Mouse (Mus musculus) liver, embryonic 14.5 days (tissue): ENCODE data around the gene Kmt2b. TPM values are rescaled to one million over a fixed set of nuclear protein-coding genes. Genes with fewer than 3 reads are reported as not detected.

Experiments
- ATAC-seq: fragments of 200-750 bp; cut with Nextera tagmentation; 2 replicates; pipeline ENCODE4 v1.8.0; 2017; ENCODE audit warnings: moderate number of reproducible peaks, mild to moderate bottlenecking, moderate library complexity; ENCODE audit not compliant: insufficient read depth
- DNase-seq, 3 experiments: peaks; one replicate each; pipeline ENCODE4 v3.0.0-alpha.2; 2012 to 2013; ENCODE audit warnings: low read depth in 3 of 3, low spot score in 3 of 3
- H3K27ac ChIP-seq: fragments of 300-500 bp; sonication (generic); 2 replicates; pipeline ENCODE4 v1.5.1; 2014; ENCODE audit warnings: moderate library complexity, mild to moderate bottlenecking, control low read depth, inconsistent platforms
- H3K27me3 ChIP-seq: fragments of 300-500 bp; sonication (generic); 2 replicates; pipeline ENCODE4 v1.6.1; 2014; ENCODE audit warnings: mild to moderate bottlenecking, low read length, moderate library complexity; ENCODE audit not compliant: control insufficient read depth, insufficient read depth
- H3K36me3 ChIP-seq: fragments of 300-500 bp; sonication (generic); replicated peaks from 2 replicates; pipeline ENCODE4 v1.6.1; 2014; ENCODE audit warnings: low read depth; ENCODE audit not compliant: control insufficient read depth, insufficient read depth
- H3K4me1 ChIP-seq, 2 experiments: fragments of 200-500 bp in 1 of 2; fragments of 300-500 bp in 1 of 2; sonication (generic) in 1 of 2; replicated peaks; 2 replicates each; pipeline ENCODE4 v1.6.1; 2012 to 2014; ENCODE audit warnings: antibody characterized with exemption in 1 of 2, inconsistent platforms in 1 of 2, low read length in 1 of 2; ENCODE audit not compliant: control insufficient read depth in 2 of 2, insufficient read depth in 2 of 2
- H3K4me2 ChIP-seq: fragments of 300-500 bp; sonication (generic); 2 replicates; pipeline ENCODE4 v1.6.1; 2014; ENCODE audit warnings: low read depth, mild to moderate bottlenecking, control low read depth, moderate library complexity
- H3K4me3 ChIP-seq, 2 experiments: fragments of 200-500 bp in 1 of 2; fragments of 300-500 bp in 1 of 2; sonication (generic) in 1 of 2; 2 replicates each; pipeline ENCODE4 v1.5.1; 2012 to 2014; ENCODE audit warnings: low read depth in 2 of 2, low read length in 2 of 2, mild to moderate bottlenecking in 2 of 2, control low read depth in 1 of 2, inconsistent platforms in 1 of 2, moderate library complexity in 1 of 2; ENCODE audit not compliant: insufficient read depth in 1 of 2
- H3K9ac ChIP-seq: fragments of 300-500 bp; sonication (generic); replicated peaks from 2 replicates; pipeline ENCODE4 v1.6.1; 2014; ENCODE audit warnings: mild to moderate bottlenecking, control low read depth, moderate library complexity
- H3K9me3 ChIP-seq: fragments of 300-500 bp; sonication (generic); 2 replicates; pipeline ENCODE4 v1.6.1; 2016; ENCODE audit warnings: low read length, mixed read lengths; ENCODE audit not compliant: control insufficient read depth
- CTCF ChIP-seq: IDR thresholded peaks from 2 replicates; pipeline ENCODE4 v1.5.1; 2016; ENCODE audit warnings: antibody characterized with exemption, low read depth, control low read depth
- EP300 ChIP-seq: IDR thresholded peaks from 2 replicates; pipeline ENCODE4 v1.6.1; 2016; ENCODE audit warnings: antibody characterized with exemption, low read depth
- WGBS: fragments of 180-500 bp; shearing (Covaris S2); extraction: QIAGEN DNeasy Blood & Tissue Kit; methylation state at CpG from one replicate; pipeline ENCODE4 v1.1.7; 2014; ENCODE audit not compliant: insufficient replicate concordance; 5-methylcytosine and 5-hydroxymethylcytosine counted together
- polyA plus RNA-seq, 2 experiments: library from polyadenylated mRNA; depleted of rRNA in 1 of 2; stranded (reverse) in 1 of 2; unstranded in 1 of 2; fragments of >200 nt; fragmentation: Nextera tagmentation in 1 of 2; extraction: Ambion mirVana in 1 of 2; gene quantifications; 2 replicates each; pipeline versions ENCODE4 v1.2.1 to v1.2.3; 2012 to 2014

Gene Kmt2b
- polyA plus RNA-seq, 2 experiments = 3.4 to 10.4 TPM

DNA sequence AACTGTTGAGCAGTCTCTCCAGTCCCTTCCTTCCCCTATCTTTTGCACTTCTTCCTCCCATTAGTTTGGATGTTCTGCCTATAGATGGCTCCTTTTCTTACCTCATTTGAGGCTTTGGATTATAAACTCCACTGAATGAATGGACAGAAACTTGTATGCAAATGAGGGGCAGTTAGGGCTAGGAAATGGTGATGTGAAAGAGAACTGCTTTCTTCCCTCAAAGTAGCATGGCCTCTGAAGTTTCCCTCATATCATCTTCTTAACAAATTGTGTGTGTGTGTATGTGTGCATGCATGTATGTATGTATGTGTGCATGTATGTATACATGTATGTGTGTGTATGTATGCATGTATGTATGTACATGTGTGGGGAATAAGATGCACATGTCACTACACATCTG lies 40.5 kb upstream of the Kmt2b start:
- ATAC-seq (no peak), DNase-seq (no peak)
- peaks cover 6% of the 10 kb centered on the region for H3K36me3 ChIP-seq
- TF ChIP-seq CTCF (no peak), EP300 (no peak)
- H3K27me3 ChIP-seq = peaks cover 24% of the 10 kb centered on the region
- no peak overlapping the region for H3K27ac ChIP-seq
- peaks cover 4 to 10% of the 10 kb centered on the region in 2 experiments; a peak in 3 of 4 replicates for H3K4me1 ChIP-seq
- H3K4me3 ChIP-seq = no peak overlapping the region
- H3K9ac ChIP-seq = no peak overlapping the region
- H3K4me2 ChIP-seq = no peak overlapping the region
- H3K9me3 ChIP-seq = no peaks in the 10 kb centered on the region

DNA sequence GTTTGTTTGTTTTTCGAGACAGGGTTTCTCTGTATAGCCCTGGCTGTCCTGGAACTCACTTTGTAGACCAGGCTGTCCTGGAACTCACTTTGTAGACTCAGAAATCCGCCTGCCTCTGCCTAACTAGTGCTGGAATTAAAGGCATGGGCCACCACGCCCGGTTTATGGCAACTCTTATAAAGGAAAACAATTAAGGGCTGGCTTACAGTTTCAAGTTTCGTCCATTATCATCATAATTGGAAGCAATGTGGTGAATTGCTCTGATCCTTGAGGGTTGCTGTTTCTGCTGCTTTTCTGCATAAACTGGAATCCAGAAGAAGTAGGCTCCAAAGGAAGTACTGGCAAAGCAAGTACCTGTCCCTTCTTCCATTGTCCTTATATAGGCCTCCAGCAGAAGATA lies 38.1 kb upstream of the Kmt2b start:
- Histone ChIP-seq H3K4me3 (no peak overlapping the region), H3K9ac (no peak overlapping the region), H3K27ac (no peak overlapping the region), H3K4me1 (peaks cover 4 to 10% of the 10 kb centered on the region in 2 experiments; a peak in 3 of 4 replicates), H3K9me3 (no peaks in the 10 kb centered on the region), H3K4me2 (peak overlapping the region; percentile 57), H3K36me3 (peaks cover 21% of the 10 kb centered on the region), H3K27me3 (peaks cover 3% of the 10 kb centered on the region; the same call in 1 of the 2 replicates)
- TF ChIP-seq EP300 (no peak), CTCF (no peak)
- 73% methylated on average over 5 of the region's 5 CpGs for WGBS
- no peak for ATAC-seq
- DNase-seq = no peak

DNA sequence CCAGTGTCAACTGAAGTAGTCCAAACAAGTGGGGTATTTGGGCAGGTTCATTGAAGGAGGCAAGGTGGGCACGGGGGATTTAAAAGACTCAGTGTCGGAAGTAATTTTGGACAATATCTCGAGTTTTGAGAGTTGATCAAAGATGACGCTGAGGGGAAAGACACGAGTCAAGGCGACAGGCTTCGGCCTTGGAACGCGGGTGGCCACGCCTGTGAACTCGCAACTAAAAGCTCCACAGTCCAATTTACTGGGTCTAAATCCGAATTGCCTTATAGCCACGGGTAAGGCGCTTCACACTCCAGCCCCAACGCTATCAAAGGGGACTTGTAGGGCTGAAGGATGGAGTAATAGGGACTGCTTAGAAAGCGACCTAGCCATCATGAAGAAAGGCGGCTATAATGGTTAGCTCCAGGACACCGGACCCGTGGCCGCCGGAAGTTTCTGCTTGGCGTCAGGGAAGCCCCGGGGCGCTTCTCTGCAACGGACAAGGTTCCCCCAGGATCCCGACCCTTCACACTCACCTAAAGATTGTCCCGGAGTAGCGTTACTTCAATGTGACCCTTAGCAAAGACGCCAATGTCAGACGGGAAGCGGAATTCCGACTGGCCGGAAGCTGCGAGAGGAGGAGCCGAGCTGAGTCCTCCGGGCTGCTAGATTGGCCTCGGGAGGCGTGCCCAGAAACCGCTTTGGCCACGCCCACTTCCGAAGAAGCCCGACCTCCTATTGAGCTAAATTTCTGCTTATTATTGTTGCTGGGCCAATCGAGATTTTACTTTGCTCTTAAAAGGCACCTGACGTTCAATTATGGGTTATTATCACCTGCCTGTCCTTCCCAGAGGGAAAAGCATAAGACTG lies 37.2 kb upstream of the Kmt2b start, which contains the start of gene Cox6b1:
Gene Cox6b1, minus strand, starts transcription at position 622 of the 855 bp plus-strand sequence.
- WGBS = 2% methylated on average over 44 of the region's 44 CpGs
- H3K9ac ChIP-seq = peak within 1 kb of the TSS; percentile 86
- ATAC-seq (peak; percentile 90), DNase-seq (peak; percentile 82 to 84 (median 83))
- H3K27me3 ChIP-seq = no peaks in the 10 kb centered on the region; the same call in 1 of the 2 replicates
- TF ChIP-seq CTCF = no peak
- TF ChIP-seq EP300 = no peak
- H3K27ac ChIP-seq = peak within 1 kb of the TSS; percentile 23
- H3K36me3 ChIP-seq = peaks cover 23% of the 10 kb centered on the region
- peaks cover 4 to 12% of the 10 kb centered on the region in 2 experiments; a peak in 3 of 4 replicates for H3K4me1 ChIP-seq
- H3K4me3 ChIP-seq = peak within 1 kb of the TSS; percentile 80 to 99
- no peaks in the 10 kb centered on the region for H3K9me3 ChIP-seq
- H3K4me2 ChIP-seq = peak within 1 kb of the TSS; percentile 84

DNA sequence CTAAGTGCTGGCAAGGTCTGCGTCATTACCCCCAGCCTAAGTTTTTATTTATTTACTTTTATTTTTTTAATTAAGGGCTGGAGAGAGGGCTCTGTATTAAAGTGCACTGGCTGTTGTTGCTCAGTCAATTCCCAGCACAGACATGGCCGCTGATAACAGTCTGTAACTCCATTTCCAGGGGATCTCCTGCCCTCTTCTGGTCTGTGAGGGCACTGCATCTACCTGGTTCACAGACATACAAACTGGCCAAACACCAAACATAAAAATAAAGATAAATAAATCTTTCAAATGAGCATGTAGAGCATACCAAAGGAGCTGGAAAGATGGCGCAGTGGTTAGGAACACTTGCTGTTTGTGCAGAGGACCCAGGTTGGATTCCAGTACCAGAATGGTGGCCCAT lies 30.7 kb upstream of the Kmt2b start:
- H3K27ac ChIP-seq = no peak overlapping the region
- no peak for ATAC-seq
- H3K36me3 ChIP-seq = peaks cover 36% of the 10 kb centered on the region
- WGBS = 66% methylated on average over 3 of the region's 3 CpGs
- no peak overlapping the region for H3K4me3 ChIP-seq
- H3K9ac ChIP-seq = no peak overlapping the region
- no peaks in the 10 kb centered on the region for H3K27me3 ChIP-seq
- peaks cover 0 to 7% of the 10 kb centered on the region in 2 experiments; a peak in 2 of 4 replicates for H3K4me1 ChIP-seq
- DNase-seq = peak in 1 of 3 experiments; percentile 36
- no peaks in the 10 kb centered on the region for H3K9me3 ChIP-seq
- TF ChIP-seq CTCF (peak; percentile 77), EP300 (no peak)
- no peak overlapping the region for H3K4me2 ChIP-seq

DNA sequence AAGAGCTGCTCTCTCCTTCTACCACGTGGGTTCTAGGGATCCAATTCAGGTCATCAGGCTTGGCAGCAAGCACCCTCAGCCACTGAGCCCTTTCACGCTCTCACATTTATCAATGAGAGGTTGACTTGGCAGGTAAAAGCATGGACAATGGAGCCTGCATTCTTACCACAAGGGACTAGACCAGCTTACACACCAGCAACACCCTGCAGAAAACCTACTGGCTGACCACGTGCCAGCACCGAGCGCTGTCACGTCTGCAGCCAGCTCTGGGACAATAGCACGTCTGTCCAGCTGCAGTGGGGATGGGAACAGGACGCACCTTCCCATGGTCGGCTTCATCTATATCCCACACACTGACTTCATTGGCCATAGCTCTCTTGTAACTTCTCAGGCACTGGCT lies 30.1 kb upstream of the Kmt2b start:
- H3K27me3 ChIP-seq = no peaks in the 10 kb centered on the region
- ATAC-seq = no peak
- no peak overlapping the region for H3K4me3 ChIP-seq
- 94% methylated on average over 9 of the region's 9 CpGs for WGBS
- peaks cover 30% of the 10 kb centered on the region for H3K36me3 ChIP-seq
- no peaks in the 10 kb centered on the region for H3K9me3 ChIP-seq
- peaks cover 0 to 7% of the 10 kb centered on the region in 2 experiments; a peak in 2 of 4 replicates for H3K4me1 ChIP-seq
- H3K27ac ChIP-seq = no peak overlapping the region
- no peak overlapping the region for H3K4me2 ChIP-seq
- DNase-seq = no peak
- no peak overlapping the region for H3K9ac ChIP-seq
- TF ChIP-seq EP300 (no peak), CTCF (no peak)
